Mouse (Mus musculus) urinary bladder, postnatal 25 days (tissue): ENCODE measurements around the gene Plcb3.
A peak's percentile ranks its signal among the peaks of the same experiment; 100 is the strongest.

ENCODE experiments used
- DNase-seq: peaks from one replicate; pipeline ENCODE4 v3.0.0; 2022; ENCODE audit warnings: low spot score

Gene Plcb3

GRCm38 (mm10) chr19:6939106-6940002 is 36.9 kb downstream of the Plcb3 start:
- no peak for DNase-seq

GRCm38 (mm10) chr19:6937541-6938465 is 38.5 kb downstream of the Plcb3 start:
- no peak for DNase-seq

- no peak for DNase-seq
Measured at GRCm38 (mm10) chr19:6936299-6936698, 40.0 kb downstream of the Plcb3 start.

- DNase-seq = no peak
Measured at GRCm38 (mm10) chr19:6934195-6934977, 41.9 kb downstream of the Plcb3 start, which contains the start of gene Kcnk4. TSS of gene Kcnk4 (minus strand) at chr19:6934515.

GRCm38 (mm10) chr19:6933436-6934194 is 42.7 kb downstream of the Plcb3 start:
- DNase-seq = no peak

GRCm38 (mm10) chr19:6933102-6933435 is 43.2 kb downstream of the Plcb3 start:
- no peak for DNase-seq

- no peak for DNase-seq
Measured at GRCm38 (mm10) chr19:6932018-6932417, 44.3 kb downstream of the Plcb3 start.

GRCm38 (mm10) chr19:6931002-6931401 is 45.3 kb downstream of the Plcb3 start:
- no peak for DNase-seq

GRCm38 (mm10) chr19:6928080-6928479 is 48.2 kb downstream of the Plcb3 start:
- DNase-seq = no peak

GRCm38 (mm10) chr19:6926559-6927255 is 49.6 kb downstream of the Plcb3 start:
- DNase-seq = peak; percentile 65

GRCm38 (mm10) chr19:6925611-6926329 is 50.5 kb downstream of the Plcb3 start:
- no peak for DNase-seq

GRCm38 (mm10) chr19:6925307-6925573 is 51.0 kb downstream of the Plcb3 start, which contains the start of gene Catsperz:
TSS of gene Catsperz (minus strand) at chr19:6925380.
- no peak for DNase-seq

GRCm38 (mm10) chr19:6924461-6925306 is 51.6 kb downstream of the Plcb3 start:
- DNase-seq = peak; percentile 91

- no peak for DNase-seq
Measured at GRCm38 (mm10) chr19:6922901-6923735, 53.2 kb downstream of the Plcb3 start.

GRCm38 (mm10) chr19:6921647-6922567 is 54.4 kb downstream of the Plcb3 start, which contains the start of gene Esrra:
TSS of gene Esrra (minus strand) at chr19:6921813.
- peak; percentile 99 for DNase-seq

GRCm38 (mm10) chr19:6920741-6921636 is 55.3 kb downstream of the Plcb3 start:
- DNase-seq = no peak
